Mouse (Mus musculus) 3T3-L1 (cell line): Measurements from ENCODE around the gene Picalm.
A peak's percentile ranks its signal among the peaks of the same experiment; 100 is the strongest.

Source experiments
- DNase-seq: peaks from one replicate; pipeline ENCODE4 v3.0.0-alpha.2; 2015; ENCODE audit warnings: low read depth, low spot score

Gene Picalm

DNA sequence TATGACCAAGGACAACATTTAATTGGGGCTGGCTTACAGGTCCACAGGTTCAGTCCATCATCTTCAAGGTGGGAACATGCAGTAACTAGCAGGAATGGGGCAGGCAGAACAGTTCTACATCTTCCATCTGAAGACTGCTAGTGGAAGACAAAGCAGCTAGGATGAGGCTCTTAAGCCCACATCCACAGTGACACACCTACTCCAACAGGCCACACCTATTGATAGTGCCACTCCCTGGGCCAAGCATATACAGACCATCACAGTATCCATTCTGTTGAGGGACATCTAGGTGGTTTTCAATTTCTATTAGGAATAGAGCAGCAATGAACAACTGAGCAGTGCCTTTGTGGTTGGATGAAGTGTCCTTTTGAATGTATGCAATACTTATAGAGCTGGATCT lies 80.9 kb downstream of the Picalm start:
- DNase-seq, result no peak

DNA sequence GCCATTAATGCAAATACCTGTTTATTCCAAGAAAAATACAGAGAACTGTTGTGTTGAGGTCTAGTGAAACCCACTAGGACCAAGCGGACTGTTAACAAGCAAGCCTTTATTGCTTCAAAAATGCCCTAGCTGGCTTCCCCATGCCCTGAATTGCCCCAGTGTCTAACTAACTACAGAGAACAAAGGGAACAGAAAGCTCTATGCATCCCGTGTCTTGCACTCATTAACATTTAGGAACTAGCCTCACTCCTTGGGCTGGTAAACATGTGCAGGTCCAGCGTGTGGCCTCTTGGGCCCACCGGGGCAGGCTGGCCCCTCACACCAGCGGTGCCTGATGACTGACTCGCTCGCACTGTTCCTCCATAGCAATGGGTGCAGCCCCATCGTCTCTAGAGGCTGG lies 86.5 kb downstream of the Picalm start:
- no peak for DNase-seq

DNA sequence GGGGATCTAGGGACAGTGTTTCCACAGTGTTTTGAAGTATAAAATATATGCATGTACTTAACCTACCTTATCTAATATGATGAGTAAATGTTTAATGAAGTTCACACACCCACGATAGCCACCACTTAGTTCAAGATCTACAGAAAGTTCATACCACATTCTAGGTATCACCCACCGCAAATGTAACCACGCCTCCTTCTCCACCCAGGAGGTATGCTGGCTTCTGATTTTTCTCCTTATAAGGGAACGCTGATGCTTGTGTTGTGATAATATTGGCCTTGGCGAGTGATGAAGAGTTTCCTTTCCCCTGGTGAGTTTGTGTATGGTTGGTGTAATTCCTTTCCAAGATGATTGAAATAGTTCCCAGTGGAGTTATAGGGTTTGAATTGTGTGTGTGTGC lies 88.1 kb downstream of the Picalm start:
- no peak for DNase-seq

DNA sequence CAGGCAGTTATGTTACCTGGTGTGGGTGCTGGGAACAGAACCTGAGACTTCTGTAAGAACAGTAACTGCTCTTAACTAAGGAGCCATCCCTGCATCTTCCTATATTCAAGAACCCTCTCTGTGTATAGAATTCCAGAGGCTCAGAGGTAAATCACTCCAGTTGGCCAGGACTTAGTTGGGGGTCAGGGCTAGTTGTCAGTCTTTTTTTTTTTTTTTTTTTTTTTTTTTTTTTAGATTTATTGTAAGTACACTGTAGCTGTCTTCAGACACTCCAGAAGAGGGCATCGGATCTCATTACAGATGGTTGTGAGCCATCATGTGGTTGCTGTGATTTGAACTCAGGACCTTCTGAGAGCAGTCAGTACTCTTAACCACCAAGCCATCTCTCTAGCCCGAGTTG lies 91.5 kb downstream of the Picalm start:
- no peak for DNase-seq

DNA sequence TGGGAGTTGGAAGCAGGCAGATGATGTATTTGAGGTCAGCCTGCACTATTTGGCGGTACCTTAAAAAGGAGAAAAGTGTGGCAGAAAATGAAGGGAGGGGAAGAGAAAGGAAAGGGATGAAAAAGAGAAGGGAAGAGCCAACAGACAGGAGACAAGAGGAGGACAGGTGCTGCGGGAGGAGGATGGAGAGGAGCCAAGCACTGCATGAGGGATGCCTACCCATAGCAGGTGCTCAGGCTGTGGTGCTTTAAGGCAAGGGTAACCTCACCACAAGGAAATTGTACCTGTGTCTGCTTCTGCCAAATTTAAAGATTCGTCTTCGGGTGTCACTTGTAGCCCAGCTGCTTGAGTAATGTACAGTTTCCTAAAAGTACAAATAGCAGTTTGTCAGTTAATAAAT lies 98.1 kb downstream of the Picalm start:
- no peak for DNase-seq

DNA sequence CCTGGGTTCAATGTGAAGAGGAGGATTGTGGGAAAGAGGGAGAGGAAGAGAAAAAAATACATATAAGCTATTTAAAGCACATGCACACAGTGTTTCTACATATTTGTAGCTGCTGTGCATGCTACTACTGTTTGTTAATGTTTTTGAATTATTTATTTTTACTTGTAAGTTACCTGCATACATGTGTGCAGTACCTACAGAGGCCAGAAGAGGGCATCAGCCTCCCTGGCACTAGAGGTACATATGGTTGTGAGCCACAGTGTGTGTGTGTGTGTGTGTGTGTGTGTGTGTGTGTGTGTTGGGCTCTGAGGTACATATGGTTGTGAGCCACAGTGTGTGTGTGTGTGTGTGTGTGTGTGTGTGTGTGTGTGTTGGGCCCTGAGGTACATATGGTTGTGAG lies 98.9 kb downstream of the Picalm start:
- peak; percentile 39 for DNase-seq

DNA sequence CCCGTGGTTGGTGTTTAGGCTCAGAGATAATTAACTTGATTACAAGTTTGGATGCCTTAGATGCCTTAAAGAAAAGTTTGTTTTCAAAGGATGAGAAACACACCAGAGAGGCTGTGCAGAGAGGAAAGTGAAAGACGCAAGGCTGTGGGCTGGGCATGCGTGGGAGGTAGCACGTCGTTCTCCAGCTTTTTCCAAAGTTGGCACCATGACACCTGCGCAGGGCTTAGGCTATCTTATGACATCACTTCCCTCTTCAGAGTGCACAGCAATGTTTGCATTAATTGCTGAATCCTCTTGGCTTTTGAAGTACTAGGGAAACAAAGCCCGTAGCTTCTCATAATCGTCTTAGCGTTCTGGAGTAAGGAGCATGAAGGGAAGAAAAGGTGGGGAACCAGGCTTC lies 101.4 kb downstream of the Picalm start:
- DNase-seq, result no peak

DNA sequence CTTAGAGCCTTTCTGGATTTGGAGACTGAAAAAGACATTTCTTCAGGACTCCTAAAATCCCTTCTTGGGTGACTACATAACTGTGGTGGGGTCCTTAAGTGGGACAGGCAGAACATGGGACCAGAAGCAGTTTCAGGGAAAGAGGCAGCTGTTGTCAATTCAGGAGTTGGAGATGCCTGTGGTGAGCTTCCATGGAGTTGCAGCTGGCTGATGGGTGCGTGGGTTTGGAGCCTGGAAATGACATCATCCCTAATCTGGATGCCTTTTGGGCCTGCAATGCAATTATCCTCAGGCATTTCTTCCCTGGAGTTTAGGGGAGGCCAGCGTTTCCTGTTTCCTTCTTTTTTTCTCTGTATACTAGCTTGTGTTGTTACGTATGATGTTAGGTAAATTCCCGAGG lies 103.9 kb downstream of the Picalm start:
- DNase-seq, result peak; percentile 79

DNA sequence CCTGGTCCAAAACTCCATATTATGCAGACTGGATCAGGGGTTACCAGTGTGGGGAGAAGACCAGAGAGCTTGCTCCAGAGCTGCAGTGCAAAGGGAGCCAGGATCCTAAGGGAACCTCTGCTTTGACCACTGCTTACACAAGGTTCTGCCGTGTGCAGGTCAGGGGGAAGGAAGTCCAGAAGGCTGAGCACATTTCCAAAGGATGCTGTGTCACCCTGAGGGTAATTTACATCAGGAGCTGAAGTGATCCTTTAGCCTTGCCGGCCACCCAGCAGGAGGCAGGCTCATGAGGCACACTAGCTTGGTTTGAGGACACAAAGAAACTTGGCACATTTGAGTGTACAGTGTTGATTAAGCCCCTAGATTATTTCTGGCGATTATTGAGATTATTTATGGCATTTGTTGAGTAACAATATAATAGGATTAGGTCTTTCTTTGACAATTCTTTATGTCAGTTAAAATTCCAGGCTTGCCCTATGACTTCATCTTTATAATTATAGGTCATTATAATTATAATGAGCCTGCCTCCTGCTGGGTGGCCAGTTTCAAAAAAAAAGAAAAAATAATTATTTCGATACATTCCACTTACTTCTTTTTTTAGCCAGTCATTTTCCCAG lies 106.4 kb downstream of the Picalm start:
- DNase-seq, result peak; percentile 17

DNA sequence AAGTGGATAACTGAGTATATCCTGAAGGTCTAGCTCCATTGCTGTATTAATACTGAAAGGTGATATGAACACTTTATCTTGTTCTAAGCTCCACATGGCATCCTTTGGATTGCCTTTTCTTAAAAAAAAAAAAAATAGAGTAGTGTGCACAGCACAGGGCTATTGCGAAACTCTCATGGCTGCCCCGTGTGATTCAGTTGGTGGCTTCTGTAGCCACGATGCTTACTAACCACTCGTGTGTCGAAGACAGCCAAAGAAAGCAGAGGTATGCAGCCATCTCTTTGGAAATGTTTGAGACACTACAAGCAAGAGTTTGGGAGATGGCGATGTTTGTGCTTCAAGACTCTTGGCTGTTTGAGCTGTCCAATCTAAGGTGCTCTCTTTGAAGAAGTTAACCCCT lies 113.1 kb downstream of the Picalm start:
- peak; percentile 64 for DNase-seq

DNA sequence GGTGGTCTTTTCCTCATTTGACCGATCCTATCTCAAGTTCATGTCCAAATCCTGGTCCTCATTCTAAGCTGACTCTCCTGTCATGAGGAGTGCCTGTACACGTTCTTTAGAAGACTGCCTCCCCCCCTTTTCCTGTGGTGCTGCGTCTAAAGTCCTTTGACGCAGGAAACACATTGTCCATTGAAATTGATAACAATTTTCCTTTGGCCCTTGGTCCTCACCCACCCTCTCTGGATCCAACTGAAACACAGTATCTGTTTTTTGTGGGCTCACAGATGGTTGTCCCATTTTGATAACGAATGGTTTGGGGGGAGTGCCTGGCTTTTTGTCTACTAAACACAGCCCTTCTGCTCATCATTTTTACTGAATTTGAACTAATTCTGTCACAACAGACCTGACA lies 113.6 kb downstream of the Picalm start:
- DNase-seq, result no peak

DNA sequence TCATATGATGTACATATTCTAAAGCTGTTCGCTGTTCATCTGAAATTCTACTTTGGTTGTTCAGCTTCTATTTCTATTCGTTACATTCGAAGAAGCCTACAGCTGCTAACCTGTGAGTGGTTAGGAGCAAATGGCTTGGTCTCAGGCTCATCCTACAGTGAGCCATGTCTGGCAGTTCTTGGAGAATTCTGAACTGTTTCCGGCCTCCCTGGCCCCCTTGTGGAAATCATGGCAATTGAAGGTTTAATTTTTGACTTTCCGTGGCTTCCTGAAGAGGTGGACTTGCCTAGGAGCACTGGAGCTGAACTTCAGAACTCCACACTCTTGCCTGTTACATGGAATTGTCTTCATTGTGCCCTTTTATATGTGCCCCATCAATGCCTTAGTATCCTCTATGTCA lies 122.9 kb downstream of the Picalm start:
- peak; percentile 60 for DNase-seq

DNA sequence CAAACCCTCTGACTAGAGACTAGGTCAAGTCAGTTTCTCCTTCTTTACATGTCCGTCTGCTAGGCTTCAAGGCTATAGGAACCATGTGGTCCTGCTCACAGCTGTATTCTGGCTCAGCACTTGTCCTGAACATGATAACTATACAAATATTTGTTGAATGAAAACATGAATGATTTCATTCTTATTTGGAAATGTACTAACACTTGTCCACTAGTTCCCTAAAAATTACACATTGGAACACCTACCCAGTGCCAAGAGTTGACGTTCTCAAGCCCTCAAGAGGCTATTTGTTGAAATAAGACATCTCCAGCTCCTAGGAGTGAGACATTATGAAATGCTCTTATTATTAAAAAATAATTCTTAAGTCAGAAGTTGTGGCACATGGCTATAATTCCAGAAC lies 128.7 kb downstream of the Picalm start:
- DNase-seq, result no peak

DNA sequence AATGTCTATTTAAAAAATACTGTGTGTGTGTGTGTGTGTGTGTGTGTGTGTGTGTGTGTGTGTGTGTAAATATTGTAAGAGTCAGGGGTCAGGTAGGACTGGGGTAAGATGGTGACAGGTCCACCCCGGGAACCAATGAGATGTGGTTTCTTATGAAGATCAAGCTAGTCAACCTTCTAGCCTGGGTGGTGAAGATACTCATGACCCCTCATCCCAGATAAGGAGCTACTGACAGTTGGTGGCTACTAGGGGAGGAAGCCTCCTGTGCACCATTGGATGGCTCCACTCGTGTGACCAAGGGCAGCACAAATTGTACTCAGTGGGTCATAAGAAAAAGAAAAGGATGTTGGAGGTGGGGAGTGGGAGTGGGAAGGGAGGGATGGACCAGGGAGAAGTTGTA lies 129.9 kb downstream of the Picalm start:
- DNase-seq, result no peak

DNA sequence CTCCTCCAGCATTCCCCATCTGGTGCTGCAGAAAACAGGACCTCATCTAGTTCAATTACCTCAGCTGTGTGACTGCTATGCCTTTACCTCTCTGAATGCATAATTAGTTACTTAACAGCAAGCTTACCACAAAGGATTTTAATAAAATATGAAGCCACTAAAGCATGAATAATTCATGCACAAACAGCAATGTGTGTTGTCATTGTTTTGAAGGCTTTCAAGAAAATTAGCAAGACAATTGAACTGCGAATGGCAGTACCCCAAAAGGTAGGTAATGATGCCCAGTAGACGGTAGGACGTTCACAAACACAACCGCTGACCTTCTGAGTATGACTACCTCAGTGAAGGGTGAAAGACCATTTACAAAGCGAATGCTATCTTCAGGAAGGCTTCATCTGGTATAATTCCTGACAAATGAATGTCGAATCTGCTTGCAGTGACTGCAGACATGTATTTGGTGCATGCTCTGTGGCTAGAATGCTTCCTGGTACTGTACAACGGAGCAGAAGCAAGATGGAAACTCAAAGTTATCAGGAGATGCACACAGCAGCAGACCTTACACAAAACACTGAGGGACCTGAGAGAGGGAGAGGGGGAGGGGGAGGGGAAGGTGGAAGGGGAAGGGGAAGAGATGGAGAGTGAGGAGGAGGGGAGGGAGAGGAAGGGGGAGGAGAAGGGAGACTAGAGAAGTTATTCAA lies 132.0 kb downstream of the Picalm start:
- no peak for DNase-seq
